Mouse (Mus musculus): Measurements from ENCODE around the gene Retreg1.

DNA sequence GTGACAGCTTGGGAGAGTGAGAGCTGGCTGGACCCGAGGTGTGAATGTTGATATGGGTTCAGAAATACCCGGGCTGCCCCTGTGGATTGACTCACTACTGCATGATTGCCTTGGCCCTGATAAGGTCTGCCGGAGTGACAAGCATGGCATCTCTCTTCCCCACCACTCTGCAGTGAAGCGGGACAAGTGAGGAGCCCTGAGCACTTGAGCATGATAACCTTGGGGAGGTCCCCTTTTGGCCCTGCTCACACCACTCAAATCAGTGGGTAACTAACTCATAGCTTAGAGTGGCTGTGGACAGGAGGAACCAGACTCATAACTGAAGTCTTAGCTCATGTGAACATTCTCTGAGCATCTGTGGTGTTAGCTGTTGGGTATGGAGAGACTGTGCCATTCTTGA lies 77.0 kb downstream of the Retreg1 start:
- TF ChIP-seq ZNF384 (IDR thresholded peaks at IDR 0.05; ENCODE audit: low read depth, low read length) (no peak), MAFK (IDR thresholded peaks at IDR 0.05; ENCODE audit: insufficient read depth, low read depth, low read length) (no peak), HCFC1 (IDR thresholded peaks at IDR 0.05; ENCODE audit: borderline replicate concordance, insufficient read depth, low read length) (no peak)
